Mouse (Mus musculus) bone marrow, adult 2 months (tissue): ENCODE measurements around the gene Adgrf3. TPM values are rescaled to one million over a fixed set of nuclear protein-coding genes. Genes with fewer than 3 reads are reported as not detected.
"Not testable (repeated sequence)": the region's sequence is repeated elsewhere in the genome, so short reads cannot be mapped to it uniquely, and the experiment has no call there.

ENCODE experiments used
- H3K27ac ChIP-seq: fragments of 200-500 bp; 2 replicates; pipeline ENCODE4 v1.5.1; 2012; ENCODE audit warnings: low read depth, mild to moderate bottlenecking, control low read depth, inconsistent platforms, low read length; ENCODE audit not compliant: control insufficient read depth, poor library complexity, insufficient read depth
- H3K4me1 ChIP-seq: fragments of 200-500 bp; 2 replicates; pipeline ENCODE4 v1.6.1; 2011; ENCODE audit warnings: low read length; ENCODE audit not compliant: control insufficient read depth, insufficient read depth
- H3K4me3 ChIP-seq: fragments of 200-500 bp; replicated peaks from 2 replicates; pipeline ENCODE3; 2011; ENCODE audit warnings: mild to moderate bottlenecking, low read depth, low read length, control low read depth; ENCODE audit not compliant: control insufficient read depth
- CTCF ChIP-seq: fragments of 200-500 bp; IDR thresholded peaks from 2 replicates; pipeline ENCODE4 v1.5.1; 2011; ENCODE audit warnings: low read length, control low read depth; ENCODE audit not compliant: control insufficient read depth, insufficient read depth
- POLR2A ChIP-seq: fragments of 200-500 bp; IDR thresholded peaks from 2 replicates; pipeline ENCODE4 v1.6.1; 2011; ENCODE audit warnings: low read depth, mild to moderate bottlenecking, control low read depth, low read length, borderline replicate concordance; ENCODE audit not compliant: control insufficient read depth
- WGBS: fragments of 180-500 bp; shearing (Covaris S2); methylation state at CpG from one replicate; pipeline ENCODE4 v1.1.7; 2018; 5-methylcytosine and 5-hydroxymethylcytosine counted together
- polyA plus RNA-seq: library from polyadenylated mRNA; stranded (reverse); fragments of >200 nt; gene quantifications from 2 replicates; pipeline ENCODE4 v1.2.4, GENCODE M21; 2011; ENCODE audit warnings: low replicate concordance; ENCODE audit not compliant: missing spikeins, insufficient read depth, insufficient read length

Adgrf3 gene
- polyA plus RNA-seq, 1 experiment = not detected

GRCm38 (mm10) chr5:30215970-30216369, 10.4 kb upstream of the Adgrf3 start:
- Histone ChIP-seq H3K27ac (no peak overlapping the region), H3K4me3 (no peak overlapping the region), H3K4me1 (no peaks in the 10 kb centered on the region)
- 37% methylated on average over 5 of the region's 5 CpGs for WGBS
- TF ChIP-seq CTCF (no peak), POLR2A (no peak)

DNA sequence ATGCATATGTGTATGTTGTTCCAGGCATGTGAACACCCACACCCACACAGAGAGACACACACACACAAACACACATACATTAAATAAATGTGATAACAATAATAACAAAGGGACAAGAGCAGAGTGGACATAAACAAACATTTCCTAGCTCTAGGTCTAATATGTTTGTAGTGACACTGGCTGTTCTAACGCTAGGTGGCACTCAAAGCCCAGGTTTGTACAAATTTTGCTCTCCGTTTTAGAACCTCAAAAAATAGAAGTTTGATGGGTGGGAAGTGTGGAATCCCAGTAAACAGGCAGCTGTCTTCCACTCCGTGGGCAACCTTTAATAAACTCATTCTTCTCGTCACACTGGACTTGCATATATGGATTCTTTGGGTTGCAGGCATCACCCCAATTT, 9.4 kb upstream of the Adgrf3 start:
- Histone ChIP-seq H3K27ac (no peak overlapping the region), H3K4me3 (no peak overlapping the region), H3K4me1 (no peaks in the 10 kb centered on the region)
- WGBS = 4% methylated on average over 4 of the region's 4 CpGs
- TF ChIP-seq CTCF = 0 out of 2 replicates have a peak, but pooled peaks have one; percentile 9
- no peak for TF ChIP-seq POLR2A

DNA sequence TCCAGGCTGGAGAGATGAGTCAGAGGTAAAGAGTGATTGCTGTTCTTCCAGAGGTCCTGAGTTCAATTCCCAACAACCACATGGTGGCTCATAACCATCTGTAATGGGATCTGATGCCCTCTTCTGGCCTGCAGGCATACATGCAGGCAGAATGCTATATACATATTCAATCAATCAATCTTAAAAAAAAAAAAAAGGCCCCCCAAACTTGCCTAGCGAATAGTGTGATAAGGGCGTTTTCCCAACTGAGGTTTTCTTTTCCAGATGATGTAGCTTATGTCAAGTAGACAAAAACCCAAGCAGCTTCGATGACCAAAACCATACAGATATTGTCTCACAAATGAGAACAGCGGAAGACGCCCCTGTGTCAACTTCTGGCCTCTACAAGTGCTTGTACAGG, 5.2 kb upstream of the Adgrf3 start:
- not testable (repeated sequence) for H3K4me3 ChIP-seq, H3K4me1 ChIP-seq, H3K27ac ChIP-seq
- WGBS = 75% methylated on average over 5 of the region's 5 CpGs

DNA sequence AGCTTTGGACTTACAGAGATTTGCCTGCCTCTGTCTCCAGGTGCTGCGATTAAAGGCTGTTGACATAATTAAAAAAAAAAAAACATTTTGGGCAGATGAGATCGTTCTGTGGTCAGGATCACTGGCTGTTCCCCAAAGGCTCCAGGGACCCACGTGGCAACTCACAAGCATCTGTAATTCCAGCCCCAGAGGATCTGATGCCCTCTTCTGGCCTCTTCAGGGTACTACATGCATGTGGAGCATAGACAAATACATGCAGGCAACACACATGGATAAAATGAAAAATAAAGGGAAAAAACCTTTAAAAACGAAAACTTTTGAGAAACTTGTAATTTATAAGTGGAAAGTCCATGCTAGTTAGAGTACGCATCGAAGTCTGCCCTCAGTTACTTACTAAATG, 1.8 kb upstream of the Adgrf3 start:
- WGBS = 51% methylated on average over 6 of the region's 6 CpGs
- no peak overlapping the region for H3K27ac ChIP-seq
- peak; percentile 46; the same call in 1 of the 2 replicates for TF ChIP-seq CTCF
- TF ChIP-seq POLR2A = no peak
- H3K4me1 ChIP-seq = no peaks in the 10 kb centered on the region
- no peak overlapping the region for H3K4me3 ChIP-seq

DNA sequence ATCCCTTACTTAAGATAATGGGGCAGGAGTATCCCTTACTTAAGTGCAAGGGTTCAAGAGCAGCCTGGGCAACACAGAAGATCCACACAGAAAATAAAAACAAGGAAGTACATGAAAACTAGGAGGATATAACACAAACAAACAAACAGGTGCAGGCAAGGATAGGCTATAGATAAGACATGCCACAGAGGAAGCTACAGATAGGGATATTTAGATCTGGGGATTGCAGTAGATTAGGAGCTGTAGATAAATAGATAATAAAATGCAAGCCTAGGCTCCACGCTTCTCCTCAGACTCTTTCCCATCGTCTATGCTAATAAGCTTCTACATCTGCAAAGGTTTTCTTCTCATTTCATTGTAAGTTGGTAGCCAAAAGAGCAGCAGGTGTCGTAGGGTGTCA, 488 bp downstream of the Adgrf3 start:
- Histone ChIP-seq H3K4me3 (no peak overlapping the region), H3K4me1 (no peaks in the 10 kb centered on the region), H3K27ac (no peak overlapping the region)
- 80% methylated on average over 3 of the region's 3 CpGs for WGBS
- TF ChIP-seq POLR2A (no peak), CTCF (no peak)

DNA sequence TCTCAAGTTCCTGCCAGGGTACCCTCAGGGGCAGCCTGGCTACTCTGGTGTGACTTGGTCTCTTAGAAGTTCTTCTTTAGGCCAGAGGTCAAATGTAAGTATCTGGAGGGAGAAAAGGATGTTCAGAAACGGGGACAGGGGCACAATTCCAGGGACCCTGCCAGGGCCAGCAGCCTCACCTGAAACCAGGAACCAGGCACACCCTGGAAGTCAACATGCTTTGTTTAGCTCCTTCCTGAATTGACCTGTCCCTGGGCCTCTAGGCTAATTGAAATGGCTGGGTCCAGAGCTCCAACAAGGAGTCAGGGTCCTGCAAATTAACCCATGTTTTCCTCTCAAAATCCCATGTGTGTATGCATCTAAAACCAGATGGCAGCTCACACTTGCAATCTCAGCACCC, 1.1 kb downstream of the Adgrf3 start:
- Histone ChIP-seq H3K4me3 (no peak overlapping the region), H3K27ac (no peak overlapping the region), H3K4me1 (no peaks in the 10 kb centered on the region)
- WGBS = 58% methylated on average over 1 of the region's 1 CpGs
- TF ChIP-seq CTCF (no peak), POLR2A (no peak)

DNA sequence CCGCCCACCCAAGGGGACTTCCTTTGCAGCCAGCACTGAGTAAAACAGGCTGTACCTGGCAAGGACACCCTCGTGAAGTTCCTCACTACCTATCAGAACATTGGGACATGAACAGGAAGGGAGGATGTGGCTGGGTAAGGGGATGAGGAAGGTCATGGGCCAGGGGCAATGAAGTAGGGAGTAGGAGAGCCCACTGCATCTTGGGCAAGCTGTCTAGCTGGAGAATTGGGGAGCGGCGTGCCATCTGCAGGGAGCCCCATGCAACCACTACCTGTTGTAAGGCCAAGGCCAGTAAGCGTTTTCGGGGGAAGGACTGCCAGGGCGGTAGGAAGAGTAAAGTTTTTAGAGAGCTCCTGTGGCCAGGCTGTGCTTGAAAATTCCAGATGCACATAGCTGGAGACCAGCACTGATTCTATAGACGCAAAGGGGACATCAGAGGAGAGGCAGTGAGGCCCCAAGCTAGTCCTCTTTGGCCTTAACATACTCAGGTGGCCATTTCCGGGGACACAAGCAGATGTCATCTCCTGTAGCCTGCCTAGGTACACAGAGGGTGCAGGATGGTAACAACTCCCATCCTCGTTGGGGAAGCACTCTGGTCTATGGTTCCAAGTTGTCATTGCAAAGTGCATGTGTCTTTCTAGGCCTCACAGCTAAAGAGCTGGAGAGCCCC, 2.2 kb downstream of the Adgrf3 start:
- 70% methylated on average over 10 of the region's 10 CpGs for WGBS
- Histone ChIP-seq H3K27ac (no peak overlapping the region), H3K4me1 (no peaks in the 10 kb centered on the region), H3K4me3 (no peak overlapping the region)
- TF ChIP-seq POLR2A (no peak), CTCF (no peak)

- Histone ChIP-seq H3K27ac (no peak overlapping the region), H3K4me1 (no peaks in the 10 kb centered on the region), H3K4me3 (no peak overlapping the region)
- 50% methylated on average over 7 of the region's 7 CpGs for WGBS
- TF ChIP-seq POLR2A (no peak), CTCF (no peak)
These were observed 3.3 kb downstream of the Adgrf3 start for GRCm38 (mm10) chr5:30202221-30202620.

- WGBS = 40% methylated on average over 5 of the region's 5 CpGs
- no peaks in the 10 kb centered on the region for H3K4me1 ChIP-seq
- TF ChIP-seq POLR2A (no peak), CTCF (peak; percentile 14; the same call in 1 of the 2 replicates)
- H3K4me3 ChIP-seq = no peak overlapping the region
- H3K27ac ChIP-seq = no peak overlapping the region
These were observed 4.0 kb downstream of the Adgrf3 start for GRCm38 (mm10) chr5:30201521-30201920.
